Mouse (Mus musculus): ENCODE measurements around the gene Gm11127.
"Not testable (repeated sequence)": the region's sequence is repeated elsewhere in the genome, so short reads cannot be mapped to it uniquely, and the experiment has no call there.

GRCm38 (mm10) chr17:36035010-36035638, 23.0 kb downstream of the Gm11127 start:
- not testable (repeated sequence) for TF ChIP-seq USF1 (IDR thresholded peaks at IDR 0.05; ENCODE audit: low read depth); CTCF (IDR thresholded peaks at IDR 0.05; ENCODE audit: control insufficient read depth, insufficient read depth, insufficient read length); MYOG (IDR thresholded peaks at IDR 0.05; ENCODE audit: control insufficient read depth, extremely low read depth, insufficient read length); MAX (IDR thresholded peaks at IDR 0.05); CEBPB (IDR thresholded peaks at IDR 0.05; ENCODE audit: low read depth); MYOD1 (IDR thresholded peaks at IDR 0.05; ENCODE audit: control insufficient read depth, insufficient read length, low read depth)

Data from C2C12 (cell line).